Mouse (Mus musculus) cerebellum, adult 8-10 months (tissue): ENCODE measurements around the gene Sypl.
A peak's percentile ranks its signal among the peaks of the same experiment; 100 is the strongest.
"Not testable (repeated sequence)": the region's sequence is repeated elsewhere in the genome, so short reads cannot be mapped to it uniquely, and the experiment has no call there.

ENCODE experiments used
- DNase-seq: peaks from one replicate; pipeline ENCODE4 v3.0.0; 2022

The Sypl gene

GRCm38 (mm10) chr12:32944884-32945454 lies 8.7 kb upstream of the Sypl start:
- no peak for DNase-seq

- DNase-seq, result no peak
These were observed 7.3 kb upstream of the Sypl start for GRCm38 (mm10) chr12:32946376-32946775.

GRCm38 (mm10) chr12:32952416-32952815 lies 1.3 kb upstream of the Sypl start:
- peak; percentile 36 for DNase-seq

GRCm38 (mm10) chr12:32953066-32953465 lies 625 bp upstream of the Sypl start:
- peak; percentile 26 for DNase-seq

GRCm38 (mm10) chr12:32954216-32955021 lies 728 bp downstream of the Sypl start:
- no peak for DNase-seq

- no peak for DNase-seq
These were observed 1.3 kb downstream of the Sypl start for GRCm38 (mm10) chr12:32955037-32955436.

- DNase-seq, result no peak
These were observed 3.5 kb downstream of the Sypl start for GRCm38 (mm10) chr12:32957211-32957610.

- no peak for DNase-seq
These were observed 8.4 kb downstream of the Sypl start for GRCm38 (mm10) chr12:32962132-32962531.

- DNase-seq, result no peak
These were observed 10.2 kb downstream of the Sypl start for GRCm38 (mm10) chr12:32963858-32964257.

GRCm38 (mm10) chr12:32972287-32972686 lies 18.6 kb downstream of the Sypl start:
- DNase-seq, result no peak

- DNase-seq, result no peak
These were observed 21.2 kb downstream of the Sypl start for GRCm38 (mm10) chr12:32974893-32975292.

GRCm38 (mm10) chr12:32975501-32975900 lies 21.8 kb downstream of the Sypl start:
- no peak for DNase-seq

GRCm38 (mm10) chr12:32982631-32983030 lies 28.9 kb downstream of the Sypl start:
- DNase-seq, result peak; percentile 26

- no peak for DNase-seq
These were observed 29.4 kb downstream of the Sypl start for GRCm38 (mm10) chr12:32983081-32983480.

GRCm38 (mm10) chr12:32986284-32986683 lies 32.6 kb downstream of the Sypl start:
- no peak for DNase-seq

GRCm38 (mm10) chr12:32989731-32990130 lies 36.0 kb downstream of the Sypl start:
- DNase-seq, result no peak

- no peak for DNase-seq
These were observed 40.4 kb downstream of the Sypl start for GRCm38 (mm10) chr12:32994081-32994480.

- DNase-seq, result no peak
These were observed 41.6 kb downstream of the Sypl start for GRCm38 (mm10) chr12:32995081-32995834.

GRCm38 (mm10) chr12:32998766-32999165 lies 45.1 kb downstream of the Sypl start:
- DNase-seq, result no peak

- not testable (repeated sequence) for DNase-seq
These were observed 46.1 kb downstream of the Sypl start for GRCm38 (mm10) chr12:32999778-33000177.

GRCm38 (mm10) chr12:33000402-33000801 lies 46.7 kb downstream of the Sypl start:
- DNase-seq, result no peak

- DNase-seq, result no peak
These were observed 49.8 kb downstream of the Sypl start for GRCm38 (mm10) chr12:33003339-33003965.

GRCm38 (mm10) chr12:33005858-33006257 lies 52.2 kb downstream of the Sypl start:
- DNase-seq, result no peak
